Mouse (Mus musculus) naive thymus-derived CD4-positive, alpha-beta T cell, adult 2 months (primary cell): ENCODE data around the gene Gm21732.
"Not testable (repeated sequence)": the region's sequence is repeated elsewhere in the genome, so short reads cannot be mapped to it uniquely, and the experiment has no call there.

Experiments used
- DNase-seq: peaks from one replicate; pipeline ENCODE4 v3.0.0-alpha.2; 2011; ENCODE audit warnings: low read depth

Gm21732 gene

GRCm38 (mm10) chrY:38575591-38575990 lies at the start of gene Gm21732:
Gene Gm21732, minus strand, starts transcription at chrY:38575691.
- not testable (repeated sequence) for DNase-seq
